Mouse (Mus musculus) embryonic facial prominence, embryonic 10.5 days (tissue): ENCODE measurements around the gene Pamr1. TPM values are rescaled to one million over a fixed set of nuclear protein-coding genes. Genes with fewer than 3 reads are reported as not detected.

ENCODE experiments used
- DNase-seq: peaks from one replicate; pipeline ENCODE4 v3.0.0-alpha.2; 2017; ENCODE audit warnings: low spot score
- H3K27ac ChIP-seq: fragments of 300-500 bp; sonication (generic); replicated peaks from 2 replicates; pipeline ENCODE4 v1.5.1; 2016; ENCODE audit warnings: mild to moderate bottlenecking
- H3K27me3 ChIP-seq: fragments of 300-500 bp; sonication (generic); replicated peaks from 2 replicates; pipeline ENCODE4 v1.6.1; 2016; ENCODE audit warnings: low read depth, mild to moderate bottlenecking; ENCODE audit not compliant: poor library complexity, severe bottlenecking
- H3K36me3 ChIP-seq: fragments of 300-500 bp; sonication (generic); replicated peaks from 2 replicates; pipeline ENCODE4 v1.6.1; 2016; ENCODE audit warnings: mild to moderate bottlenecking, moderate library complexity
- H3K4me1 ChIP-seq: fragments of 300-500 bp; sonication (generic); 2 replicates; pipeline ENCODE4 v1.6.1; 2016
- H3K4me3 ChIP-seq: fragments of 300-500 bp; sonication (generic); 2 replicates; pipeline ENCODE4 v1.5.1; 2016; ENCODE audit warnings: mild to moderate bottlenecking, moderate library complexity
- H3K9me3 ChIP-seq: fragments of 300-500 bp; sonication (generic); 2 replicates; pipeline ENCODE4 v1.6.1; 2016; ENCODE audit warnings: mild to moderate bottlenecking
- WGBS: fragments of 180-500 bp; shearing (Covaris S2); methylation state at CpG from one replicate; pipeline ENCODE4 v1.1.7; 2016; 5-methylcytosine and 5-hydroxymethylcytosine counted together
- polyA plus RNA-seq: library from polyadenylated mRNA; unstranded; fragments of >200 nt; fragmentation: Nextera tagmentation; extraction: Ambion mirVana; gene quantifications from 2 replicates; pipeline ENCODE4 v1.2.1, GENCODE M21; 2016

Pamr1 gene
- polyA plus RNA-seq, 1 experiment from 2014 or later = 0.64 TPM

- no peak for DNase-seq
- Histone ChIP-seq H3K4me3 (no peak overlapping the region), H3K36me3 (no peaks in the 10 kb centered on the region), H3K4me1 (peaks cover 36% of the 10 kb centered on the region), H3K9me3 (no peaks in the 10 kb centered on the region), H3K27ac (no peak overlapping the region), H3K27me3 (peaks cover 32% of the 10 kb centered on the region)
- 43% methylated on average over 3 of the region's 3 CpGs for WGBS
These were observed 1.8 kb downstream of the Pamr1 start for GRCm38 (mm10) chr2:102551594-102551993.

GRCm38 (mm10) chr2:102552095-102552537 is 2.3 kb downstream of the Pamr1 start:
- Histone ChIP-seq H3K9me3 (no peaks in the 10 kb centered on the region), H3K4me3 (no peak overlapping the region), H3K27me3 (peaks cover 32% of the 10 kb centered on the region), H3K36me3 (no peaks in the 10 kb centered on the region), H3K4me1 (peaks cover 36% of the 10 kb centered on the region), H3K27ac (no peak overlapping the region)
- WGBS = 39% methylated on average over 5 of the region's 5 CpGs
- no peak for DNase-seq

GRCm38 (mm10) chr2:102557085-102557484 is 7.3 kb downstream of the Pamr1 start:
- Histone ChIP-seq H3K9me3 (no peaks in the 10 kb centered on the region), H3K27ac (no peak overlapping the region), H3K4me3 (no peak overlapping the region), H3K4me1 (peaks cover 7% of the 10 kb centered on the region), H3K27me3 (no peaks in the 10 kb centered on the region), H3K36me3 (no peaks in the 10 kb centered on the region)
- WGBS = 79% methylated on average over 4 of the region's 4 CpGs
- DNase-seq = no peak

DNA sequence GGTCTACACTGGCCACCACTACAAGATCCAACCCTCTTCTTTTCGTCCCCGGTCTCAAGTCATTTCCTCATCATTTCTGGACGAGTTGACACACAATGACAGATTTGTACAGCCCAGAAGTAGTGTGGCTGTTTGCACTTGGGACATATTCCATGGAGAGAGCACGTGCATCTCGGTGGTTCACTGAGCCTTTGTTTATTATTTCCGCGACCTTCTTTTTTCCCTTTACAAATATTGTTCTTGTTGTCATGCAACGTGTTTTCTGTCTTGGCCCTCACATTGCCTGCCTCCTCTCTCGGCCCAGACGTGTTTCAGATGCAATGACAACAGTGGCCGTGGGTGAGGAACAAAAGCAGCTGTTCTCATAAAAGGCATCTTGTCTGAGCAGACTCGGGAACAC is 9.2 kb downstream of the Pamr1 start:
- 79% methylated on average over 12 of the region's 12 CpGs for WGBS
- Histone ChIP-seq H3K4me3 (no peak overlapping the region), H3K27ac (no peak overlapping the region), H3K9me3 (no peaks in the 10 kb centered on the region), H3K4me1 (no peaks in the 10 kb centered on the region), H3K36me3 (no peaks in the 10 kb centered on the region), H3K27me3 (no peaks in the 10 kb centered on the region)
- DNase-seq = no peak

- H3K36me3 ChIP-seq = no peaks in the 10 kb centered on the region
- H3K9me3 ChIP-seq = no peaks in the 10 kb centered on the region
- no peak for DNase-seq
- no peak overlapping the region for H3K27ac ChIP-seq
- H3K4me1 ChIP-seq = no peaks in the 10 kb centered on the region
- no peak overlapping the region for H3K4me3 ChIP-seq
- 80% methylated on average over 1 of the region's 1 CpGs for WGBS
- no peaks in the 10 kb centered on the region for H3K27me3 ChIP-seq
These were observed 14.0 kb downstream of the Pamr1 start for GRCm38 (mm10) chr2:102563848-102564247.

DNA sequence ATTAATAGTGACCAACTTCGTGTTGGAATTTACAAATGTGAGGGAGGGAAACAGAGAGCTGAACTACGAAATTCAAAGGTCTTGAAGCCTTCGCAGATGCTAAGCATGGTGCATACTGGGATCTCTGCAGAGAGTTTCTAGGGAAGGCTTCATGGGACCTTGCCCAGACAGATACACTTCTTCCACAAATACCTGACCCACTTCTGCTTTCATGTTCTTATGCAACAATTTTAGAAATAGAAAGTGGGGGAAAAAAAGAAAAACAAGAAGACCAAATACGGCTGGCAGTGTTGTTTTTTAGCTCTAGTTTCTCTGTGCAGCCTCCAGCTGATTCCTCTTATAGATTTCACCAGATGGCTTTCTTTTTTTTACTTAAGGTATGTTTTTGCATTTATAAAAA is 29.4 kb downstream of the Pamr1 start:
- Histone ChIP-seq H3K27ac (no peak overlapping the region), H3K36me3 (no peaks in the 10 kb centered on the region), H3K4me3 (no peak overlapping the region), H3K4me1 (no peaks in the 10 kb centered on the region), H3K9me3 (no peaks in the 10 kb centered on the region), H3K27me3 (no peaks in the 10 kb centered on the region)
- no peak for DNase-seq
- WGBS = 82% methylated on average over 4 of the region's 4 CpGs

GRCm38 (mm10) chr2:102589977-102590376 is 40.2 kb downstream of the Pamr1 start:
- WGBS = 34% methylated on average over 2 of the region's 2 CpGs
- no peaks in the 10 kb centered on the region for H3K27me3 ChIP-seq
- H3K4me1 ChIP-seq = no peaks in the 10 kb centered on the region
- no peaks in the 10 kb centered on the region for H3K9me3 ChIP-seq
- no peak overlapping the region for H3K27ac ChIP-seq
- peak; percentile 61 for DNase-seq
- no peaks in the 10 kb centered on the region for H3K36me3 ChIP-seq
- H3K4me3 ChIP-seq = no peak overlapping the region

GRCm38 (mm10) chr2:102594535-102594934 is 44.7 kb downstream of the Pamr1 start:
- no peak for DNase-seq
- Histone ChIP-seq H3K27me3 (no peaks in the 10 kb centered on the region), H3K9me3 (no peaks in the 10 kb centered on the region), H3K27ac (no peak overlapping the region), H3K36me3 (no peaks in the 10 kb centered on the region), H3K4me1 (peaks cover 7% of the 10 kb centered on the region), H3K4me3 (no peak overlapping the region)
- 80% methylated on average over 1 of the region's 1 CpGs for WGBS

DNA sequence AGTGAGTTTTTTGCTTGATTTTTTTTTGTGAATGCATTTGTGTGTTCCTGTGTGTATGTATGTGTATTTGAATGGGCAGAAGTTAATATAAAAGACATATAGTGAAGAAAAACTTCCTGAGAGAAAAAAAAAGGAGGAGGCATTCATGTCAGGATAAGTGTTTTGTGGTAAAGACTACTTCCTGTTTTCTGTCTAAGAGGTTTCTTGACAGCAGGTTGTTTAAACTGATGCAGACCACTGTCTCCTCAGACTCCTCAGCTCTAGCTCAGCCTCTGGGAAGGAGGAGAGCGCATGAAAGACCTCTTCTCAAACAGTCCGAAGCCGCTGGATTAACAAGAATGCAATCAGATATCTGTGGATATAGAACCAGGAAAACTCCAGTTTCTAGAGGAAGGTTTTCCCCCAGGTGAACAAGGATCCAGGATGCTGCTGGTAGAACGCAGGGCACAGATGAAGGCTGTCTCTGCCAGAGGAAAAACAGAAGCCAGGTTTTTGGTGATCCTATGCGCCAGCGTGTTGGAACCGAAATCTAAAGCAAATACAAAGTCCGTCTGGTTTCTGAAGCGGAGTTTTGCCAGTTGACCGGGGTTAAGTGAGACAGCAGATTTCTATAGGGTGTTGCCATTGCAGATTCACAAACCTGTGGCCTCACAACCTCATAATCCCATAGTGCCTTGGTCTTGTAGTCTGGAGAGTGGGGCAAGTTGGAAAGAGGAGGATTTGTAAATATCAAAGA is 45.8 kb downstream of the Pamr1 start:
- Histone ChIP-seq H3K27me3 (no peaks in the 10 kb centered on the region), H3K9me3 (no peaks in the 10 kb centered on the region), H3K4me1 (peaks cover 10% of the 10 kb centered on the region), H3K27ac (no peak overlapping the region), H3K4me3 (no peak overlapping the region), H3K36me3 (no peaks in the 10 kb centered on the region)
- no peak for DNase-seq
- WGBS = 93% methylated on average over 10 of the region's 10 CpGs

DNA sequence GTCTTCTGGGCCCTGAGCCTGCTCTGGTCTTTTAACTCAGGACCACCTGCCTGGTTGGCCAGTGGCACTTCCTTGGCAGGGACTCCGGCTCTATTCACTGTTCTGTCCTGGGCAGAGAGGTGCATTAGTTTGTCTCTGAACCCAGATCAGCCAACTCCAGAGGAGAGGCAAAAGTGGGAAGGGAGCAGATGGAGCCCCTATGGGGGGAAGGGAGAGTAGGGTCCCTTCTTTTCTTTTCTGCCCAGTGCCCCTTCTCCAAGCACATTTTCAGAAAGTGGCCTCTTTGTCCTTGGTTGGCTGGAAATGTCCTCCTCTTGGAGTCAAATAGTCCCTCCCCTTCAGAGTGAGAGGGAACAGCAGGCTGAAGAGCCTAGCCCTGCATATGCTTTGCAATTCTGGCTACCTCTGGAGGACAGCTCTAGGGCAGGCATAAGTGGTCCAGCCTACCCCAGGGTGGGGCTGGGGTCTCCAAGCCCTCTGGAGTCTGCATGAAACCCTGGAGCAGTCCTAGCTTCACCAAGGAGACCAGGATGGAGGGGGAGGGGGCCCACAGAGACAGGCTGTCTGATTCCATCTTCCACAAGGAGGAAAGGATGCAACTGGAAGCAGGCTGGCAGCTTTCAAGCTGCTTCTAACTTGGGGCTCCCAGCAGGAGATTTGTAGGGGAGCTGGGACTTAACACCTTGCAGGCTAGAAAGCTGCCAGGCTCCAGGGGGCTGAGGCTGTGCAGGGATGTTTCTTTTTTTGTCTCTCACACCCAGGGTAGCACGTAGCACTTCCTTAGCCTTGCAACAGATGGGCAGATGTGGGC is 49.3 kb downstream of the Pamr1 start:
- Histone ChIP-seq H3K4me3 (no peak overlapping the region), H3K27ac (no peak overlapping the region; the same call in 1 of the 2 replicates), H3K36me3 (no peaks in the 10 kb centered on the region), H3K9me3 (no peaks in the 10 kb centered on the region), H3K4me1 (peaks cover 10% of the 10 kb centered on the region), H3K27me3 (no peaks in the 10 kb centered on the region)
- 41% methylated on average over 2 of the region's 2 CpGs for WGBS
- no peak for DNase-seq

GRCm38 (mm10) chr2:102600516-102600915 is 50.7 kb downstream of the Pamr1 start:
- no peak for DNase-seq
- Histone ChIP-seq H3K36me3 (no peaks in the 10 kb centered on the region), H3K9me3 (no peaks in the 10 kb centered on the region), H3K27ac (no peak overlapping the region), H3K4me3 (no peak overlapping the region), H3K27me3 (no peaks in the 10 kb centered on the region), H3K4me1 (peaks cover 10% of the 10 kb centered on the region)
- 89% methylated on average over 4 of the region's 4 CpGs for WGBS

- no peak overlapping the region for H3K27ac ChIP-seq
- H3K27me3 ChIP-seq = no peaks in the 10 kb centered on the region
- no peak for DNase-seq
- no peaks in the 10 kb centered on the region for H3K9me3 ChIP-seq
- H3K4me3 ChIP-seq = no peak overlapping the region
- H3K36me3 ChIP-seq = no peaks in the 10 kb centered on the region
- no peaks in the 10 kb centered on the region for H3K4me1 ChIP-seq
- WGBS = 96% methylated on average over 4 of the region's 4 CpGs
These were observed 60.7 kb downstream of the Pamr1 start for GRCm38 (mm10) chr2:102610485-102610884.

DNA sequence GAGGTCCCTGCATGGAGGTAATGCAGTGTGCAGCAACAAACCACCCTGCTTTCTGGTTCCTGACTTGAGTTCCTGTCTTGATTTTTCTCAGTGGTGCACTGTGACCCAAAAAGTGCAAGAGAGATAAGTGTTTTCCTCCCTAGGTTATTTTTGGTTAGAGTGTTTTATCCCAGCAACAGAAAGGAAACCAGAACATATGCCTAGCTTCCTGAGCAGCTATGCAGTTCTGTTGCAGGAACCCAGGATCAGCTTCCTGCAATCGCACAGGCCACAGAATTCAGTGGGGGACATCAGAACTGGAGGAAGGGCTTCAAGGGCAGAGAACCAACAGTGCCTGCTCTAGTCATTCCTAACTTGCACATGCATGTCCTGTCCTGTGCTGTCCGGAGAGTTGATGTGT is 66.8 kb downstream of the Pamr1 start:
- WGBS = 72% methylated on average over 2 of the region's 2 CpGs
- Histone ChIP-seq H3K4me1 (no peaks in the 10 kb centered on the region), H3K27ac (no peak overlapping the region), H3K9me3 (no peaks in the 10 kb centered on the region), H3K36me3 (no peaks in the 10 kb centered on the region), H3K4me3 (no peak overlapping the region), H3K27me3 (no peaks in the 10 kb centered on the region)
- no peak for DNase-seq
